Mouse (Mus musculus) stomach, embryonic 14.5 days (tissue): ENCODE data around the gene Fam19a3. TPM values are rescaled to one million over a fixed set of nuclear protein-coding genes. Genes with fewer than 3 reads are reported as not detected.
A peak's percentile ranks its signal among the peaks of the same experiment; 100 is the strongest.

Experiments
- ATAC-seq: fragments of 200-750 bp; cut with Nextera tagmentation; 2 replicates; pipeline ENCODE4 v1.8.0; 2017; ENCODE audit warnings: low read depth, moderate TSS enrichment; ENCODE audit not compliant: insufficient number of reproducible peaks, insufficient read depth, low FRiP score
- H3K27ac ChIP-seq: fragments of 300-500 bp; sonication (generic); 2 replicates; pipeline ENCODE4 v1.5.1; 2014; ENCODE audit warnings: mild to moderate bottlenecking, low read length, moderate library complexity, mixed read lengths
- H3K27me3 ChIP-seq: fragments of 300-500 bp; sonication (generic); 2 replicates; pipeline ENCODE4 v1.6.1; 2014; ENCODE audit warnings: low read length, control low read depth, mixed read lengths; ENCODE audit not compliant: control insufficient read depth, insufficient read depth
- H3K36me3 ChIP-seq: fragments of 300-500 bp; sonication (generic); 2 replicates; pipeline ENCODE4 v1.6.1; 2014; ENCODE audit warnings: mild to moderate bottlenecking, control low read depth, low read length, moderate library complexity, mixed read lengths; ENCODE audit not compliant: control insufficient read depth, insufficient read depth
- H3K4me1 ChIP-seq: fragments of 300-500 bp; sonication (generic); 2 replicates; pipeline ENCODE4 v1.6.1; 2014; ENCODE audit warnings: low read length, control low read depth, mixed read lengths; ENCODE audit not compliant: control insufficient read depth, insufficient read depth
- H3K4me2 ChIP-seq: fragments of 300-500 bp; sonication (generic); replicated peaks from 2 replicates; pipeline ENCODE4 v1.6.1; 2014; ENCODE audit warnings: low read depth, low read length, control low read depth
- H3K4me3 ChIP-seq: fragments of 300-500 bp; sonication (generic); 2 replicates; pipeline ENCODE4 v1.5.1; 2014; ENCODE audit warnings: low read depth, low read length, control low read depth
- H3K9ac ChIP-seq: fragments of 300-500 bp; sonication (generic); replicated peaks from 2 replicates; pipeline ENCODE4 v1.6.1; 2014; ENCODE audit warnings: low read depth, mild to moderate bottlenecking, control low read depth, low read length, moderate library complexity, mixed read lengths
- H3K9me3 ChIP-seq: fragments of 300-500 bp; sonication (generic); 2 replicates; pipeline ENCODE4 v1.6.1; 2016; ENCODE audit warnings: low read depth, low read length, control low read depth; ENCODE audit not compliant: control insufficient read depth
- WGBS: fragments of 180-500 bp; shearing (Covaris S2); extraction: QIAGEN DNeasy Blood & Tissue Kit; methylation state at CpG from one replicate; pipeline ENCODE4 v1.1.7; 2014; 5-methylcytosine and 5-hydroxymethylcytosine counted together
- polyA plus RNA-seq: library from polyadenylated mRNA; unstranded; fragments of >200 nt; fragmentation: Nextera tagmentation; extraction: Ambion mirVana; gene quantifications from 2 replicates; pipeline ENCODE4 v1.2.1, GENCODE M21; 2014

Gene Fam19a3
- polyA plus RNA-seq, 1 experiment from 2014 or later: not detected

DNA sequence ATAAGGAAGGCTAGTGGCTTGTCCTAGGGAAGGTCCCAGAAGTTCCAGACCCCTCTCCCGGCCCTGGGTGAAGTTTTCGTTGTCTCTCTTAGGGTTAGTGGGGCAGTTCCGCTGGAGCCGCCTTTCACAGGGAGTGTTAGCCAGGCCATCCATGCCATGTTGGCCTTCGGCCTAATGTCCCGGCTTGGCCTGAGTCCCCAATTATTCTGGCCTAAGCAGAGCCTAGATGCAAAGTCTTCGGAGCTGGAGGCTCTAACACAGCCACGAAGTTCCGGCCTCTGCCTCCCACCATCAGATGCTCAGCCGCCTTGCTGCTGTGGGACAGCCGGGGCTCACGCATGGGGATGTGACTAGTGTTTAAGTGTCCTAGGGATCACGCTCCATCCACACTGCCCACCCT is 8.2 kb upstream of the Fam19a3 start:
- Histone ChIP-seq H3K27me3 (no peaks in the 10 kb centered on the region), H3K4me3 (peak overlapping the region; percentile 60), H3K4me2 (peak overlapping the region; percentile 89), H3K9ac (peak overlapping the region; percentile 66), H3K4me1 (peaks cover 45% of the 10 kb centered on the region), H3K36me3 (peaks cover 18% of the 10 kb centered on the region; the same call in 1 of the 2 replicates), H3K9me3 (no peaks in the 10 kb centered on the region), H3K27ac (peak overlapping the region; percentile 84)
- no peak for ATAC-seq
- 23% methylated on average over 13 of the region's 13 CpGs for WGBS

DNA sequence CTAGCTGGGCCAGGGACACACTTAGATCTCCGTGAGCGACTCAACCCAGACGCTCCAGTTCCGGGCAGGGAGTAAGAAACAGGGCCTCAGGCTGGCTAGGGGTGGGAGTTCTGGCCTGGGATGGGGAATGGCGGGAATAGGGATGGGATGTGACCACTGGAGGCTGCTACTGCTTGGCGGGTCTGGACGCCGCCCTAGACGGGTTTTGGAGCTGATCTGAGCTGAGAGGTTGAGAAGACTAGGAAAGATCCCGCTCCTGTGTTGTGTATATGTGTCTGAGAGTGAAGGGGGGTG is 7.6 kb upstream of the Fam19a3 start:
- ATAC-seq: peak; percentile 3; the same call in 1 of the 2 replicates
- H3K4me3 ChIP-seq: peak overlapping the region; percentile 60
- H3K9ac ChIP-seq: peak overlapping the region; percentile 66
- no peaks in the 10 kb centered on the region for H3K27me3 ChIP-seq
- peak overlapping the region; percentile 84 for H3K27ac ChIP-seq
- H3K4me2 ChIP-seq: peak overlapping the region; percentile 89
- 4% methylated on average over 10 of the region's 10 CpGs for WGBS
- H3K9me3 ChIP-seq: no peaks in the 10 kb centered on the region
- peaks cover 41% of the 10 kb centered on the region for H3K4me1 ChIP-seq
- peaks cover 18% of the 10 kb centered on the region; the same call in 1 of the 2 replicates for H3K36me3 ChIP-seq

DNA sequence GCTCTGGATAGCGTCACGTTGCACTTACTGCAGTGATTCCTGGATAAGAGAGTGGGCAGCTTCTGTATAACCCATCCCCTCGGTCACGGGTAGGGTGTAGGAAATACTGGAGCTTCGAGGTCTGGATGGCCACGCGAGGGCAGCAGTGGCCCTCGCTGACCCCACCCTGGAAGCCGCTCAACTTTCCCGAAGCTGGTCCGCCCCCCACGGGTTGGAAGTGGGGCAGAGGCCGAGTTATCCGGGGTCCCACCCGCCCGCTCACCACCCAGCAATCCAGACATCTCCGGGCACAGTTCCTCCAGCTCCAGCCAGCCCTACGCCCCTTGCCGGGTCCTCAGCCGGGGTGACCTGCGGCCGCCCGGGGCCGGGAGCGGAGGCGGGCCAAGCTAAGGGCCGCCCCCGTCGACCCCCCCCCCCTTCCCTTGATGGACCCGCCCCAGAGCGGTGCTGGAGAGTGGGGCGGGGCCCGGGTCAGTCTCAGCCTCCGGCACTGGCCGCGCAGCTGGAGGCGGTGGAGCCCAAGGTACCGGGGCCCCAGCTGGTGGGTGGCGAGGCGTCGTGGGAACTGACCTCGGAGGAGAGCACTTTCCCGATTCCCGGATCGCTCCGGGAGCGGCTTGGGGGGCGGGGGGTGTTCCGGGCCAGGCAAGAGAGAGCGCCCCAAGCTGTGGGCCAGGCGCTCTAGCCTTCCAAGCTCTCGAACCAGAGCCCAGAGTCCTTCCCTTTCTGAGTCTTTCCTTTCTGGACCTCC is 7.1 kb upstream of the Fam19a3 start:
- WGBS: under 1% methylated on average over 52 of the region's 52 CpGs
- Histone ChIP-seq H3K9ac (peak overlapping the region; percentile 66), H3K36me3 (peaks cover 18% of the 10 kb centered on the region; the same call in 1 of the 2 replicates), H3K4me3 (peak overlapping the region; percentile 60), H3K27ac (peak overlapping the region; percentile 84), H3K4me2 (peak overlapping the region; percentile 89), H3K4me1 (peaks cover 36% of the 10 kb centered on the region), H3K9me3 (no peaks in the 10 kb centered on the region), H3K27me3 (no peaks in the 10 kb centered on the region)
- ATAC-seq: peak; percentile 91

DNA sequence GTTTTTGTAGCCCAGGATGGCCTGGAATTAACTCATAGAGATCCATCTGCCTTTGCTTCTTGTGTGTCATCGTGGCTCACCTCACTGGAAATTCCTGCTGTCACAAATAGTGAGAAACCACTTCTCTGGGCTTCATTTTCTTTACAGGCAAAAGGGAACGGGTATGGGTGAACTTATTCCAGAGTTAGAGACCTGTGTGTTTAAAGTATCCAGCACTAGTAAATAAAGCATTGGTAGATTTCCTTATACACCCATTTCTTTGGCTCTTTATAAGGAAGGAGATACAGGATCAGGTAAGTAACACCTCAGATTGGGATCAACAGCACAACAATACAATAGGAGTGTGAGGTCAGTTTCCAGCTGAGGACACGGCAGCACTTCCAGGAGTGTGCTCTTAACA is 6.4 kb upstream of the Fam19a3 start, which contains the start of gene Rhoc:
Gene Rhoc, plus strand, starts transcription at position 301 of the 400 bp plus-strand sequence.
- Histone ChIP-seq H3K4me2 (peak within 1 kb of the TSS; percentile 89), H3K4me1 (peaks cover 30% of the 10 kb centered on the region), H3K36me3 (peaks cover 16% of the 10 kb centered on the region; the same call in 1 of the 2 replicates), H3K27me3 (no peaks in the 10 kb centered on the region), H3K27ac (peak within 1 kb of the TSS; percentile 84), H3K9ac (peak within 1 kb of the TSS; percentile 66), H3K4me3 (peak within 1 kb of the TSS; percentile 60), H3K9me3 (no peaks in the 10 kb centered on the region)
- WGBS: 25% methylated on average over 3 of the region's 3 CpGs
- no peak for ATAC-seq

DNA sequence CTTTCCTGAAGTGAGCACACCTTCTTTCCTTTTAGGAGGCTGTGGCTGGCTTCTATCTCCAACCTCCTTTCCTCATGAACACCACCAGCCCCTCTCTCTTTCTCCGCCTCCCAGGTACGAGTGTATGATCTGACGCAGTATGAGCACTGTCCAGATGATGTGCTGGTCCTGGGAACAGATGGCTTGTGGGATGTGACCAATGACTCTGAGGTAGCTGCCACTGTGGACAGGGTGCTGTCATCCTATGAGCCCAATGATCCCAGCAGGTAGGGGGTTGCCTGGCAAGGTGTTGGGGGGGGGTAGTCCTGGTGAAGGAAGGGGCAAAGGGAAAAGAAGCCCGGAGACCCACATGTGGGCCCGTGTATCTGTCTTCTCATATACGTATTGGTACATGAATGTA is 3.6 kb upstream of the Fam19a3 start:
- ATAC-seq: no peak
- 0 out of 2 replicates have a peak, but pooled peaks cover 15% of the 10 kb centered on the region for H3K27me3 ChIP-seq
- peaks cover 16% of the 10 kb centered on the region; the same call in 1 of the 2 replicates for H3K4me1 ChIP-seq
- H3K4me2 ChIP-seq: no peak overlapping the region
- H3K4me3 ChIP-seq: no peak overlapping the region
- H3K9me3 ChIP-seq: no peaks in the 10 kb centered on the region
- 91% methylated on average over 6 of the region's 6 CpGs for WGBS
- no peak overlapping the region for H3K9ac ChIP-seq
- H3K36me3 ChIP-seq: no peaks in the 10 kb centered on the region
- H3K27ac ChIP-seq: no peak overlapping the region

DNA sequence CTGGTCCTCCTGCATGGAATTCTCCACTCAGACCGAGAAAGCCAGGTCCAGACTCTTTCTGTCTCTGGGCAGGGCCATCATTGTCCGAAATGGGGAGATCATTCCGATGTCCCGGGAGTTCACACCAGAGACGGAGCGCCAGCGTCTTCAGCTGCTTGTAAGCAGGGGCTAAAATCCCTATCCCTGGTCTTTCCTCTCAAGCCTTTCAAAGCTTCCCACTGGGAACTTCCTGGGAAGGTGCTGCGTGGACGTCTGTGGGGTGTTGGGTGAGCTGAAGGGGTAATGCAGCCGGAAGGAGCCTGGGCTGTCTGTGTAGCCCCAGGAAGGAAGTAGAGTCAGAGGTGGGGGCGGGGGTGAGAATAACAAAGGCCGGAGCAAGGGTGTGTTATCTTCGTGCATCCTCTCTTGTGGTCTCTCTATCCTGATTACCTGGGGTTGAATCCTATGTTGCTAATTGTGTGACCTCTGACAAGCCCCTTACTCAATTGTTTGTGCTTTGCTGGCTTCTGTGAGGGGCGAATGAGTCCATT is 2.4 kb upstream of the Fam19a3 start:
- Histone ChIP-seq H3K9ac (no peak overlapping the region), H3K27ac (no peak overlapping the region), H3K9me3 (no peaks in the 10 kb centered on the region), H3K36me3 (no peaks in the 10 kb centered on the region), H3K27me3 (0 out of 2 replicates have a peak, but pooled peaks cover 22% of the 10 kb centered on the region), H3K4me2 (no peak overlapping the region), H3K4me1 (peaks cover 11% of the 10 kb centered on the region; the same call in 1 of the 2 replicates), H3K4me3 (no peak overlapping the region)
- no peak for ATAC-seq
- 39% methylated on average over 14 of the region's 14 CpGs for WGBS

DNA sequence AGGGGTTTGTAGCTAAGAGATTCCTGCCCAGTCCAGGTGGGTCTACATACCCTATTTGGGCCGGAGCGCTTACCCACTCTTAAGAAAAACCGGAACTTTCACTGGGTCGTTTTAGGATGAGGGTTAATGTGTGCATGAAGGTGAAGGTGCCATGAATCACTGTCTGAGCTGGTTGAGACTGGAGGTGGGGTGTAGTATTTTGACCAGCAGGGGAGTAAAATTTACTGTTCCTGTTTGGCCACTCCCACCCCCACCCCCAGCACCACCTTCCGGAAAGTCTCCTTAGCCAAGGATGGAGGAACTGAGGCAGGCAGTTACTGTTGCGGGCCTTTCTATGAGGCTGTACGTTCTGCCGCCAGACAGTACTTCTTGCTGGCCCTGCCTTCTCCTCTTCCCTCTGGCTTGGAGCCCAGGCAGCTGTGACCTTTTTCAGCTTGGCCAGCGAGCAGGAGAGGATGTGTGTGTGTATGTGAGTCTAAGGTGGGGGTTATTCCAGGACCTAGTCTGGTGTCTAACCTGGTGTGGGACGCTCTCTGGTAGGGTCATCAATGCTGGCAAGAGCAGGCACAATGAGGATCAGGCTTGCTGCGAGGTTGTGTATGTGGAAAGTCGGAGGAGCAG is 531 bp upstream of the Fam19a3 start:
- Histone ChIP-seq H3K4me2 (peak overlapping the region; percentile 93), H3K4me3 (peak overlapping the region; percentile 39), H3K27ac (no peak overlapping the region), H3K9ac (no peak overlapping the region), H3K4me1 (peaks cover 11% of the 10 kb centered on the region; the same call in 1 of the 2 replicates), H3K36me3 (no peaks in the 10 kb centered on the region), H3K9me3 (no peaks in the 10 kb centered on the region), H3K27me3 (0 out of 2 replicates have a peak, but pooled peaks cover 34% of the 10 kb centered on the region)
- WGBS: 19% methylated on average over 12 of the region's 12 CpGs
- no peak for ATAC-seq

DNA sequence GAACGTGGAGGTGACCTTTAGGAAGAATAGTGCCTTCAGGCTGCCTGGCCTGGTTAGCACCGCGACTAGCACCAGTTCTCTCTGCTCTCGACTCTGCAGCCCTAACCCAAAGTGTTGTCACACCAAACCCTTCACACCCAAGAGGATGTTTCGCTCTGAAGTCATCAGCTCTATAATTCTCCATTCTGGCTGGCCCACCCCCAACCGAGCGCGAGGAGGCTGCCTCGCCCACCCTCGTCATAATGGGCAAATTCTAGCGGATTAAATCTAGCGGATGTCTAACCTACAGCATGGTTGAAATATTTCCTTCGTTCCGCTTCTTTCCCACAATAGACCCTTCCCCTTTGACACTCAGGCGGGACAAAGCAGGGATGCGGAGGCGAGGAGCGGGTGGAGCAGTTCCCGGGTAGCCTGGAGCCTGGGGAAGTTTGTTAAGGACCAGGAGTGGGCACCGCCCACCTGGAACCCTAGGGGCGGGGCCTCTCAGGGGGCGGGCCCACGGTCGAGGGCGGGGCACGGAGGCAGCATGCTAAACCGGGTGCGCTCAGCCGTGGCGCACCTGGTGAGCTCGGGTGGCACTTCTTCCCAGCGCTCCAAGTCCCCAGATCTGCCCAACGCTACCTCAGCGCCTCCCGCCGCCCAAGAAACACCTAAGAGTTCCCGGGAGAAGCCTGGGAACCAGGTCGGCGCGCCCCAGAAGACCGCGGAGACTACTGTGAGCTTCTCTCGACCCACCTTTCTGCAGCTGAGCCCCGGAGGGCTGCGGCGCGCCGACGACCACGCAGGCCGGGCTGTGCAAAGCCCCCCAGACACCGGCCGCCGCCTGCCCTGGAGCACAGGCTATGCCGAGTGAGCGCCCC is 849 bp downstream of the Fam19a3 start, which contains the start of gene Ppm1j:
Gene Ppm1j, plus strand, starts transcription at position 496 of the 860 bp plus-strand sequence.
- Histone ChIP-seq H3K4me2 (peak within 1 kb of the TSS; percentile 93), H3K27ac (no peak within 1 kb of the TSS), H3K9me3 (no peaks in the 10 kb centered on the region), H3K9ac (no peak within 1 kb of the TSS; the same call in 1 of the 2 replicates), H3K4me3 (peak within 1 kb of the TSS; percentile 39), H3K27me3 (0 out of 2 replicates have a peak, but pooled peaks cover 42% of the 10 kb centered on the region), H3K4me1 (peaks cover 11% of the 10 kb centered on the region; the same call in 1 of the 2 replicates), H3K36me3 (no peaks in the 10 kb centered on the region)
- 1% methylated on average over 56 of the region's 56 CpGs for WGBS
- peak; percentile 66 for ATAC-seq
